Mouse (Mus musculus) ovary, postnatal 36 days (tissue): ENCODE results near the gene Sidt2.

Experiments
- DNase-seq: peaks from one replicate; pipeline ENCODE4 v3.0.0; 2022; ENCODE audit warnings: low spot score, mixed read lengths

The Sidt2 gene

DNA sequence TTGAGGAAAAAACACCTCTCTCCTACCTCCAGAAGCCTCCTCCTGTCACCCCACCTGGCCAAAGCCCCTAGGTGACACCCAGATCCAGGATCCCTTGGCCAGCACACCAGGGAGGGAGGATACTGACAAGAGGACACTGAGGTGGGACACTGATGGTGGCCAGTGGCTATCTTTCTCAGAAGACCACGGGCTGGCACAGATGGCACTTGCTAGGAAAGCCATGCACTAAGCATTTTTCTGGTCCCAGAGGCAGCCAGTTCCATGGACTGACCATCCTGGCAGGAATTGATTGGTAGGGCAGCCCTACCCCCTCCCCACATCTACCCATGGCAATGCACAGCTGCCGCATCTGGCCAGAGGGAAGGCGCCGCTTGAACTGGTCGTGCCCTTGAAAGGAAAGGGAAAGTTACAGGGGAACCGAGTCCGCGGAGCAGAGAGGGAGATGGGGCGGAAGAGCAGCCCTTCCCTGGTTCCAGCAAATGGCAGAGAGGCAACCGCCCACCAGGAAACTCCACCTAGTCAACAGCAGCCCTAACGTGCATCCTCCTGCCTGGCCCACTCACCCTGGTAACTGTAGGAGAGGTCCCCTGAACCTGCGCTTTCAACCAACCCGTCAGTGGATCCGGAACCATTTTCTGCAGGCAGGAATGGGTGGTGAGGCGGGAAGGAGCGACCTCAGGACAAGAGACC is 8.7 kb downstream of the Sidt2 start:
- DNase-seq: no peak

DNA sequence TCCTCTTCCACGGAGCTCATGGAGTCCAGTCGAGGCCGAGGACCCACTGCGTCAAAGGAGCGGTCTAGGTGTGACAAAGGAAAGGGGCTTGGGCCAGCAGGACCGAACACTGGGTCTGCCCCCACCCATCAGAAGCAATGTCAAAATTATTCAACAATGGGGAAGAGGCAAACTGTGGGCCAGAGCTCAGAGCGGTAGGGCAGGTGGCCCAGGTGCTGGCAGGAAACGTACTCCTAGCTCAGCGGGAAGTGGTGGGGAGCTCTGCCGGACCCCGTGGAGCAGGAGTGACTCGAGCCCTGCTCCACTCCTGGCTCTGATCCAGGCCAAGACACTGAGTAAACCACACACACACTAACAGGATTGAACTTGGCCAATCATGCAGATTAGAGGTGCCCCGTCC is 9.3 kb downstream of the Sidt2 start:
- no peak for DNase-seq

DNA sequence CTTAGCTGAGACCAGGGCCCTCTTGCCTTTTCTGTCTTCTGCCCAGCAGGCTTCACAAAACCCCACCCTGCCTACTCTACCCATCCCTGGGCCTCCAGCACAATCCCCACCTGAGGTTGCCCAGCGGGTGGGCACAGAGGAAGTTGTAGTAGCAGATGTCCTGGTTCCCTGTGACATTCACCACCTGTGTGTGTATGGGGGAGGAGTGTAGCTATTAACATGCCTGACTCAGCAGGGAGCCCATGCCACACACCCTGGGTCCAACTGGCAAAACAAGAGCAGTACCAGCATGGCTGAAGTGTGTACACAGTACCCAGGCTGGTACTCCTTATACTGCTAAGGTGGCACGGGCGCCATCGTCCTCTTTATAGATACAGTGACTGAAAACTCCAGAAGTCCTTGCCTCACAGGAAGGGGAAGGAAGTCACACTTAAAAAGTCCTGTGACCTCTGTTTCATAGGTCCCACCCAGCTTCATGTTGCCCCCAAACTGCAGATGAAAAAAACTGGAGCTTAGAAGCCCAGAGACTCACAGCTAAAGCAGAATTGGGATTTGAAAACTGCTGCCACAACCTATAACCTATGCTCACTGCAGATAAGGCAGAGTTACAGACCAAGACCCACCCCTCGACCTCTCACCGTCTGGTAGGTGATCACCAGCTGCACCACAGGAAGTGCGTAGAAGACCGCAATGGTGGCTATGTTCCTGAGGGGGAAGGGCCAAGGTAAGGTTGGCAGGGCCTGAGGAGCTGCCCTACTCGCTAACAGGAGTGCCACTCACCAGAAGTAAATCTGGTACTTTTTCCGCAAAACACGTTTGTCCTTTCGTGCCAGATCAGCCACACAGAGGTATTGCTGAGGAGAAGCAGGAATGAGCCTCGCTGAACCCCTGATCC is 10.3 kb downstream of the Sidt2 start:
- no peak for DNase-seq

DNA sequence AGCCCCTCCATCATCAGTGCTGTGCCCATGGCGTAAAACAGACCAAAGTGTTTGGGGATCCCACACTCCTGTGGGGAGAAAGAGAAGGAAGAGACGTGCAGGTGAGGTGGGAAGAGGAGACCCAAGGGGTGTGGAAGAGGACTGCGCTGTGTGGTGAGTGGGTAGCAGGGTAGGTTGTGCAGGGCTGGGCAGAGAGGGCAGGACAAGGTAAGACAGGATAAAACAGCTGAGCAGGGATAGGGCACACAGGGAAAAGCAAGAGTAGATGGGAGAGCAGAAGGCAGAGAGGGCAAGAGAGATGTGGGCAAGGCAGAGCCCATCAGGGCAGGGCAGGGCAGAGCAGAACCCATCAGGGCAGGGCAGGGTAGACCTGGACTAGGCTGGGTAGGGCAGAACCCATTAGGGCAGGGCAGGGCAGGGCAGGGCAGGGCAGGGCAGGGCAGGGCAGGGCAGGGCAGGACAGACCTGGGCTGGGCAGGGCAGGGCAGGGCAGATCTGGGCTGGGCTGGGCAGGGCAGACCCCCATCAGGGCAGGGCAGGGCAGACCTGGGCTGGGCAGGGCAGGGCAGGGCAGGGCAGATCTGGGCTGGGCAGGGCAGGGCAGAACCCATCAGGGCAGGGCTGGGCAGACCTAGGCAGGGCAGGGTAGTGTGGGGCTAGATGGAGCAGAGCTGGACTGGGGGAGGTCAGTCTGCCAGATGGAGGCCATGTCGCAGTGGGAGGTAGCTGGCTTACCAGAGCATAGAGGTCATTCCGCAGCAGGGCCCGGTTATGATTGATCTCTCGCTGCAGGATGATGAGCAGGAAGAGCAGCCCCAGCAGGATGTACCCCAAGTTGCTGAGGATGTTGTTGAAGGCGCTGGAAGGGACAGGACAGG is 11.2 kb downstream of the Sidt2 start:
- no peak for DNase-seq

DNA sequence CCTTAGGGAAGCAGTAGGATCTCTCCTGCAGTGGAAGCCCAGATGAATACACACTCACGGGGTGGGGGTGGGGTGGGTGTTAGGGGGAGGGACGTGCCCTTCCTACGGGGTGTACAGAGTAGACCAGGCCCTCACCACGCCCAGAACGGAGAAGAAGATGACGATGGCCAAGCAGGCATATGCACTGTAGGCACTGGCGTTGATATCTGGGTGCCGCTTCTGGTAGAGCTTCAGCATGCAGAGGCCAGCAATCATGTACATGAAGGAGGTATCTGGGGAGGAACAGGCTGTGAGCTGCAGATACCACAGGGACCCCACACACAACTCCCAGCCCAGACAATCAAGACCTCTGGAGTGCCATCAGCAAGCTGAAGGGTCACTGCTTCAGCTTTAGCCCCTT is 12.1 kb downstream of the Sidt2 start:
- no peak for DNase-seq

DNA sequence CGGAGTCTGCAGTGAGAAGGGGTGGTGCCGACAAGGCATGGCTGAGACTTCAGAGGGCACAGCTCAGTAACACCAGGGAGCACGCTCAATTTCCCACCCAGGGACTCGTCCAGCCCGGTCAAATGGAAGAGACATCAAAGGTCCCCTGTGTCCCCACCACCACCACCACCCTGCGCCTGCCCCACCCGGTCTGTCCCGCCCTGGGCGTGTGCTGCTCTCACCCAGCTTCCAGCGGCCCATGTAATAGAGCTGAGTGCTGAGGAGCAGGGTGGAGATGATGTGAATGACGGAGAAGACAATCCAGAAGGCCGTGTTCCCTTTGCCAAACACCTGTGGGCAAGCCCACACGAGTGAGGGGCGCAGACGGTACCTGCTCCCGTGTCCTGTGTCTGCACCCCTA is 12.6 kb downstream of the Sidt2 start:
- DNase-seq: no peak

DNA sequence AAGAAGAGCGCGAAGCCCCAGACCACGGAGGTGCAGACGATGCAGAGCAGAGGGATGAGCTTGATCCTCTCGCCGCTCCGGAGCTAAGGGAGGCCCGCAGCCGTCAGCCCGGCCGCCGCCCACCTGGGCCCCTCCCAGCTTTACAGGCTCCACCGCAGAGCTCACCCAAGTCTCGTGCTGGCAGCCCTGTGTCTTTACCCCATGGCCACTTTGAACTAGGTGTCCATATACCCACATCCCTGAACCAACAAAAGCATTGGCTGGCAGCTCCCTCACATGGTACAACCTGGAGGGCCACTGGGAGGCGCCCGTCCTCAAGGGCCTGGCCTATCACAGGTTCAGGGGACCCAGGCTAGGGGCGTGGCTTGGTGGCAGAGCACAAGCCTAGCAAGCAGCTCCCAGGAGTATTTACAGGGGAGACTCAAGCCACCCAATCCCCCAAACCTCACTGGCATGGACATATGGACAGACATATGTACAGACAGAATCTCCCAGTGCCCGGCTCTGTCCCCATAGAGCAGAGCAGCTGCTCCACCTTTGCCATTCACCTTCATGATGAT is 13.6 kb downstream of the Sidt2 start:
- no peak for DNase-seq

DNA sequence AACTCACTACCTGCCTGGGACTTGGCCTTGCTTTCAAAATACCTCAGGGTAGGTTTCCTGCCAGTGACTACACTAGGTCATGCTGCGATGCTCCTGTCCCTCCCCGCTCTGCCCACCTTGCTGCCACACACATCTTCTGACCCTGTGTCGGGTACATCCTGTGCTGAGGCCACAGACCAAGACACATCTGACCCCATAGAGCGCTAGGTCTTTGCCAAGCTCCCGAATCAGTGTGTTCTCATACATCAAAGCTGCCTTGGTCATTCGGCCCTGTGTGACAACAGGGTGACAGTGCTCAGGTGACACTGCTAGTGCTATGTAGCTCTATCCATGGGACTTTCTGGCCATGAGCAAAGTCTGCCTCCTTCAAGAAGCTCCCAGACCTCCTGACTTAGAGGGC is 15.3 kb downstream of the Sidt2 start:
- no peak for DNase-seq

DNA sequence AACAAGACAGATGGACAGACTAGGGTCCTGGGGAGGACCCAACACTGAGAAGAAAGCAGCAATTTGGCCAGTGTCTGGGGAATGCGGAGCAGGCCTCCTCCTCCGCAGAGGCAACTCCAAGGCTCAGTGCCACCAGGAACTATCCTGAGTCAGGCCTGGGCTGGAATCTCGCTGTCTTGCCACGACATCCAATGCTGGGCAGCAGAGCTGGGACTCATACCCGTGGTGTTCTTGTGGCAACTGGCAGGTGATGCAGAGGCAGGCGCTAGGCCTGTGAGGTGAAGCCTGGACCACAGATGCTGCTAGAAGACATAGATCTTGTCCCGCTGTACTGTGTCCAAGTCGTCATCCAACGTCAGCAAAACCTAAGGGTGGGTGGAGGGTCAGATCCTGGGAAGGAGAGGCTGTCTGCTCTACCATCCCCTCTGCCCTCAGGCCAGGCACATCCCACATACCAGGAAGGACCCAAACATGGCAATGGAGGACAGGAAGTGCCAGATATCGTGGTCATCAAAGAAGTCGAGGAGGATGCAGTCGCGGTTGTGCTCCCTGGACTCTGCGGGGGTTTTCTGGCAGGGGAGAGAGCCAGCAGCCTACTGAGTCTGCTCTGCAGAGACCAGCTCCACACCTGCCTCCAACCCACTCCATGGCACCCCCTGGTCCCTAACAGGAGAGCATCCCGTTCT is 16.0 kb downstream of the Sidt2 start:
- no peak for DNase-seq

DNA sequence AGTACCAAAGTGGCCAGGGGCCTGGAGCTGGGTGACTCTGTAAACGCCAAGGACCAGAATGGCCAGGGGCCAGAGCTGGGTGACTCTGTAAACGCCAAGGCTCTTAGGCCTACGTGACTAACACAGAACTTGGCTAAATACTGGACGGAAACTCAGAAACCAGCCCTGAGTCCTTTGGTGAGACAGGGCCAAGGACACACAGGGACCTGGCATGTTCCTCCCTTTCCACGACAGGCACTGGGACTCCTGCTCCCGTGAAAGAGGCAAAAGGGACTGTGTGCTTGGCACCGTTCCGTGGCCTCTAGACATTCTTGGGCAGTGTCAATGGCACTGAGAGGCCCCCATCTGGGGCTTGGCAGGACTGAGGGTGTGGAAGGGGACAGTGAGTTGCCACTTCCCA is 17.0 kb downstream of the Sidt2 start:
- DNase-seq: no peak

DNA sequence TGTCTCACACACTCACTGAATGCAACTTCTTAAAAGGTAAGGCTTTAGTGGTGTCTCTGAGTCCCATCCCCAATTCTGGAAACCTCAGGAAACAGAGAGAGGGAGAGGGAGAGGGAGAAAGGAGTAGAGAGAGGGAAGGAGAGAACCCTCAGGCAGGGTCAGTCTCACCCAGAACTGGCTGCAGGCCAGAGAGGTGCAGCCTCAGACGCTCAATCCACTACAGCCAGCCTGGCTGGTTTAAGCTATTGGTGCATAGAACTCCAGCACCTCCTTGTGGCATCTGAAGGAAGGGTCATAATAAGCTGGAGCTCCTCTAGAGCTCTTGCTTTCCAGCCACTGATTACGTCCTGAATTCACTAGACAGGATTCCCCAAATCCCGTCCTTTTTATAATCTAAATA is 18.2 kb downstream of the Sidt2 start:
- DNase-seq: peak; percentile 66

DNA sequence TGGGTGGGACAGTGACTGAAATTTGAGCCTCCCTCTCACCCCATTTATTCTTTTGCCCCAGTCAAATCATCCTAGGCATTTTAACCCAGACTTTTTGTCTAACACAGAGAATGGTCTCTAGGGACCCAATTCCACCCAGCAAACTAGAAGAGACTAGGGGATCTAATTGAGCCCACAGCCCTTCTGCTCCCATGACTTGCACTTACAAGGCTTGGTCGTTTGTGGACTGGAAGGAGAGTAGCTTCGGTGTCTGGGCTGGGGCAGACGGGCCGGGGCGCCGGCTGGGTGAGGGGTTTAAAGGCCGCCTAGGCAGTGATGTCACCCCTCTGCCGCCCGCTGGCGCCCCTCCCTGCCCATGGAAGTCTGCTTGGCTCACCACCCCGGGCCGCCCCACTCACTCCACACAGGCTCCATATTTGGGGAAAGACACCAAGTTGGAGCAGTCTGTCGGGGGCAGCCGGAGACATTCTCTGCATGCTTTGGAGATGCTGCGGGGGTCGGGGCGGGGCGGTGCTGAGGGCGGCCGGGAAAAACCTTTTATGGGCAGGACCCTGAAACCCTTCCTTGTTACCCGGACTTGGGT is 19.3 kb downstream of the Sidt2 start, which contains the start of gene Tagln:
Tagln (minus strand) TSS at position 431 of the 583 bp plus-strand sequence.
- peak; percentile 44 for DNase-seq

DNA sequence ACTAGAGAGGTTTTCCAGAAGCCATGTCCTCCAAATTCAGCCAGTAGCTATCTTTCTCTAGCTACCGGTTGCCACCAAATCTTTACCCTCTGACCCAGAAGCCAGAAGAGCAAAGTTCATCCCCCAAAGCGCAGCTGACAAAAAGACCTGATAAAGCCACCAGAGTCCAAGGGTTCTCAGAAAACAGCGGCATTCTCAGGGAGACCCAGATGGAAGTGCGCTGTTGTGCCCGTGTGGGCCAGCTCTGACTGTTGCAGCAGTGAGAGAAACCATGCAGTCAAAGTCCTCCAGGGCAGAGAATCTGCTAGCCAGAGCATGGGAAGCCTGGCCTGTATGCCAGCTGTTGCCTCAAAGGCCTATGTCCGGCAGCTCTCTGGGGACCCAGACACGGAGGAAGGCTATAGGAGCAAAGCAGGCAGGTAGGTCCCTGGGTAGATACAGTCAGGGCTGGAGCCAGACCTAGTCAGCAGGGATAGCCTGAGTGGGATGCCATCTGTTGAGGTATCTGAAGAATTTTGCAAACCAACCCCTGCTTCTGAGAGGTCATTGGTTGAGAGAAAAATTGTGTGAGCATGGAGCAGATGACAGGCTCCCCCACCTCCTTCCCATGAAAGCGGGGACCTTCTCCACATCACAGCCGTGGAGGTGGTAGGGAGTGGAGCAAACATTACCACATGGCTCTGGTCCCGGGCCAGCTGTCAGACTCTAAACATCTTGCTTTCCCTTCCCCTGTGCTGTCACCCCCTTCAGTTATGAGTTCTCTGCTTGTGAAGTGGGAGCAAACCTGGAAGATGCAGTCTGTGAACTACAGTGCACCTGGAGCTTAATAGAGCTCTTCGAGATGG is 22.3 kb downstream of the Sidt2 start:
- DNase-seq: peak; percentile 6

DNA sequence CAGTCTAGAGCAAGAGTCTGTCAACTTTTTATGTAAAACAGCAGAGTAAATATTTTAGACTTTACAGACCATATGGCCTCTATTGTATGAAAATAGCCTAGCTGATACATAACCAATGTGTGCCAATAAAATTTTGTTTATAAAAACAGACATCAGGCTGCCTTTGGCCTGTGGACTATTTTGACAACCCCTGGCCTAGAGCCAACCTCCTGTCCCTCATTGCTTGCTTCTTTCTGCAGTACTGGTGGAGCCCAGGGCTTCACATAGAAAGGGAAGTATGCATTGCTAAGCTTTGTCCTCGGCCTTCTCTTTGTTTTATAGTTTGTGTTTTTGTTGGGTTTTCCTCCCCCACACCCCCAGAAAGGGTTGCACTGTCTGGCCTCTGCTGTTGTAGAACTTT is 23.1 kb downstream of the Sidt2 start:
- DNase-seq: peak; percentile 10

DNA sequence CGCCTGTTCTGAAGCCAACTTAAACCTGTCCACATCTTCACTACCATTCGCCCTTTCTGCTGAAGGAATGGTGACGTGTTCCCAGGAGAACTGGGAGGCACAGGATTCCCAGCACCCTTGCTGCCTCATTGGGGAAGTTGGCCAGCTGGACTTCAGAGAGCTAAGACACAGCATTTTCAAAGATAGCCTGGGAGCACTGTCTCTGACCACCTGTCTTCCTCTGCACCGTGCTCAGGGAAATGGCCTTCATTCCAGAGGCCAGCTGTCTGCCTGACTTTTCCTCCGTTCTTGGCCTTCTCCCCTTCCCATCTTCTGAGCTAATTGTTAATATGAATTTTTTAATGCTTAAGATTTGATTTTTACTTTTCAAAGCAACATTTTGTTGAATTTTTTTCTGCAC is 25.8 kb downstream of the Sidt2 start:
- no peak for DNase-seq

DNA sequence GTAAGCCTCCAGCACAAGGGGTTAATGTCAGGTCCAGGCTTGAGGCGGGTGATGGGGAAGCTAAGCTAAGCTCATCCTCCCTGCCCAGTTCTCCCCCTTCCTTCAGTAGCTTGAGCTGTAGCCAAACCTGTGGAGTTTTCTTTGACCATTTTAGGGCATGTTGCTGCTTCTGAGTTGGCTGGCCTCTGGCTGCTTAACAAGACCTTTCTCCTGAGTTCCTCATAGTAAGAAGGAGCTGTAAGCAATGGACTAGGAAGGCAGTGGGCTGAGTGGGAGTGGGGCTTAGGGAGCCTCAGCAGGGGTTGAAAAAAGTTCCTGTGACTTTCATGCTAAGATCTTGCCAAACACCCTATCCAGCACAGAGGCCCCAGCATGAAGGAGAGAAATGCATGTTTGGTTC is 35.2 kb downstream of the Sidt2 start:
- DNase-seq: no peak

DNA sequence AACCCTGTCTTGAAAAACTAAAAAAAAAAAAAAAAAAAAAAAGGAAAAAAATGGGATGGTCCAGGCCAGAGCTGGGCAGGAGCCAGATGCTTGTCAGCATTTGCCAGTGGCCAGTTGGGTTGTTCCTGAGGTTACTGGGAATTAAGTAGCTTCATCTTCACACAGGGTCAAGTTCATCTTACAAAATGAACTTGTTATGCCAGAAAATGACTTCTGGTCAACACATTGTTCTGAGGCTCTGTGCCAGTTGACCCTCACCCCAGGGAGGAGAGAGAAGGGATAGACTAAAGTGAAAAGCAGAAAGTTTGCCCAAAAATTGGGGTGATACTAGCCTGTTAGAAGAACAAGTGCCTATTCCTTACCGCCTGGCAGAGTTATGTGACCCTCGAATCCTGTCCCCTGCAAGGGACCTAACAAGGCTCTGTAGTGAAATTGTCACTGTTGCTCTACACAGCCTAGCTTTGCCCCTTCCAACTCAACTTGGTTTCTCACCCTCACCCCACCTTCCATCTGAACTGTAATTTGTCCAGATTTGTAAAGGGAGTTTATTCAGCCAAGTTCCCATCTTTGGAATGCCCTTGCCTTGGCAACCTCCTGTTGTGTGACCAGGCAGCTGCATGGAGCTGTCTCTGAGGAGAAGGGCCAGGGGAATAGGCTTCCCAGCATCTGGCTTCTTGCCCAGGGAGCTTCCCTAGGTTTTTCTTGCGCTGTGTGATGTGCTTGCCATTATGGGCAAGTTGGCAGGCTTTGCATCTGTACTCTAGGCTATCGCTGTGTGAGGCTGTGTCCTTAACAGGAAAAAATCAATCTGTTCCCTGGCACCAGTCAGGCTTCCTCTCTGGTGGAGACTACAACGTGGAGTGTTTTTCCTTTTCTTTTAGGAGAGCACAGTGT is 37.8 kb downstream of the Sidt2 start:
- DNase-seq: peak; percentile 52

DNA sequence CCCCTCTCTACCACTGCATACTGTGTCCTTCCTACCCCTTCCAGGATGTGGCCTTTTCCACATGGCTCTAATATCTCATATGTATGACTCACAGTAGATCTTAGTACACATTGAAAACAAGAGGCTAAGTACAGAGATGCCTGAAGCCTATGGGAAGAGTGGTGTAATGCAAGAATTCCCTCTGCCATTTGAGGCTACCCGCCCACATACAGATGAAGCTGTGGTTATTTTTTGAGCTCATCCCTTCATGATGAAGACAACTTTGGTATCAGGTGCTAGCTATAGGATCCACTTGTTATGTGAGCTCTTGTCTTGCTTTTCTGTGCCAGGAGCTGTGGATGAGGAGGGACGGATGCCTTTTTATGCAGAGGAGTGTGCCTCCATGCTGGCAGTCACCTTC is 39.4 kb downstream of the Sidt2 start:
- DNase-seq: no peak

DNA sequence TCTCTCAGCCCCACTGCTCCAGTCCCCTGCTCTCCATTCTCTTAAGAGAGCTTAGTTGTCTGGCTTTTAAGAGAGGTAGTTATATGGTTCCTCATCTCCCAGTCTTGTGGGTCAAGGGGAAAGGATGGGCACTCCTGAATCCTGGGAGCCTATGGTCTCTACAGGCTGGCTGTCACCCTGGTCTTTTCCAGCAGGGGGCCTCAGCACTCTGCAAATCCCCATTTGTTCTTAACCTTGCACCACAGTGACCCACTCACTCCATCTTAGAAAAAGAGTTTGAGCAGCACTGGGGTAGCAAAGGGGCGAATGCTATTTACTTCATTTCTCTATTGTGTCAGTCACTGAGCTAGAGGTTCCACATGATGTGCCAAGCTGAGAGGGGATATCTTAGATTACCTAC is 43.4 kb downstream of the Sidt2 start:
- DNase-seq: peak; percentile 66
